Mouse (Mus musculus): ENCODE data around the gene Rhobtb3. TPM values are rescaled to one million over a fixed set of nuclear protein-coding genes. Genes with fewer than 3 reads are reported as not detected.

Gene Rhobtb3
- polyA plus RNA-seq, 1 experiment from 2014 or later, result 52.4 TPM

GRCm38 (mm10) chr13:75839719-75840481 is 103.8 kb downstream of the Rhobtb3 start, which contains the start of gene Glrx:
Gene Glrx (plus strand): TSS chr13:75839868.
- Histone ChIP-seq H3K4me3 (ENCODE audit: low read depth, low read length) (peak within 1 kb of the TSS; percentile 50), H3K9me3 (ENCODE audit: low read depth, low read length) (no peaks in the 10 kb centered on the region), H3K36me3 (ENCODE audit: insufficient read depth) (no peaks in the 10 kb centered on the region), H3K4me2 (peak within 1 kb of the TSS; percentile 66), H3K9ac (peak within 1 kb of the TSS; percentile 58), H3K27me3 (ENCODE audit: insufficient read depth, low read length) (no peaks in the 10 kb centered on the region), H3K27ac (ENCODE audit: low read depth) (peak within 1 kb of the TSS; percentile 39), H3K4me1 (ENCODE audit: insufficient read depth) (peaks cover 10% of the 10 kb centered on the region)
- TF ChIP-seq CTCF (IDR thresholded peaks at IDR 0.05; ENCODE audit: low read depth), result no peak
- DNase-seq (peak; percentile 88), ATAC-seq (ENCODE audit: insufficient read depth) (peak; percentile 94)
- WGBS, result under 1% methylated on average over 12 of the region's 12 CpGs

- H3K9me3 ChIP-seq (ENCODE audit: low read depth, low read length), result no peaks in the 10 kb centered on the region
- no peak overlapping the region for H3K27ac ChIP-seq (ENCODE audit: low read depth)
- no peak overlapping the region for H3K4me2 ChIP-seq
- no peak for DNase-seq
- ATAC-seq (ENCODE audit: insufficient read depth), result no peak
- no peaks in the 10 kb centered on the region for H3K36me3 ChIP-seq (ENCODE audit: insufficient read depth)
- no peak overlapping the region for H3K9ac ChIP-seq
- WGBS, result 77% methylated on average over 4 of the region's 4 CpGs
- H3K4me3 ChIP-seq (ENCODE audit: low read depth, low read length), result no peak overlapping the region
- no peak for TF ChIP-seq CTCF (IDR thresholded peaks at IDR 0.05; ENCODE audit: low read depth)
- H3K27me3 ChIP-seq (ENCODE audit: insufficient read depth, low read length), result no peaks in the 10 kb centered on the region
- peaks cover 10% of the 10 kb centered on the region for H3K4me1 ChIP-seq (ENCODE audit: insufficient read depth)
Observed at GRCm38 (mm10) chr13:75838506-75838905, 105.2 kb downstream of the Rhobtb3 start.

DNA sequence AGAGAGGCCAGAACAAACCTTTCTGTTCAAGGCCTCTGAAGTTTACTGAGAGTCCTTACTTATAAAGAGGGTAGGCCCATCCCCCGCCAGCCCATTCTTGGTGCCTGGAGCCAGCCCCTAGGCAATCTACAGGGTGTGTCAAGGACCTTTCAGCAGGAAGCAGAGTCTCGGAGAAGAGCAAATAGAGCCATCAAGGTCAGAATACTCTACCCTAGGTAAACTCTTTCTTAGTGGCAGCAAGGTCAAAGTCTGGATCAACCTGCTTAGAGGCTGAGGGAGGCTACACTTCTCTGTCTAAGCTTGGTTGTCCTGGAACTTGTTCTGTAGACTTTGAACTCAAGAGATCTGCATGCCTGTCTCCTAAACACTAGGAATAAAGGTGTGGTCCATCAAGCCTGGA is 108.3 kb downstream of the Rhobtb3 start:
- Histone ChIP-seq H3K27ac (ENCODE audit: low read depth) (no peak overlapping the region), H3K36me3 (ENCODE audit: insufficient read depth) (no peaks in the 10 kb centered on the region), H3K4me3 (ENCODE audit: low read depth, low read length) (no peak overlapping the region), H3K27me3 (ENCODE audit: insufficient read depth, low read length) (no peaks in the 10 kb centered on the region), H3K4me2 (no peak overlapping the region), H3K9ac (no peak overlapping the region), H3K4me1 (ENCODE audit: insufficient read depth) (peaks cover 4% of the 10 kb centered on the region; the same call in 1 of the 2 replicates), H3K9me3 (ENCODE audit: low read depth, low read length) (no peaks in the 10 kb centered on the region)
- no peak for TF ChIP-seq CTCF (IDR thresholded peaks at IDR 0.05; ENCODE audit: low read depth)
- ATAC-seq (ENCODE audit: insufficient read depth) (no peak), DNase-seq (no peak)
- WGBS, result 67% methylated on average over 2 of the region's 2 CpGs

- no peaks in the 10 kb centered on the region for H3K9me3 ChIP-seq (ENCODE audit: low read depth, low read length)
- no peak overlapping the region for H3K9ac ChIP-seq
- no peaks in the 10 kb centered on the region for H3K27me3 ChIP-seq (ENCODE audit: insufficient read depth, low read length)
- H3K36me3 ChIP-seq (ENCODE audit: insufficient read depth), result no peaks in the 10 kb centered on the region
- ATAC-seq (ENCODE audit: insufficient read depth), result peak; percentile 61
- no peaks in the 10 kb centered on the region for H3K4me1 ChIP-seq (ENCODE audit: insufficient read depth)
- no peak for TF ChIP-seq CTCF (IDR thresholded peaks at IDR 0.05; ENCODE audit: low read depth)
- H3K4me3 ChIP-seq (ENCODE audit: low read depth, low read length), result no peak overlapping the region
- H3K4me2 ChIP-seq, result no peak overlapping the region
- DNase-seq, result peak; percentile 91
- H3K27ac ChIP-seq (ENCODE audit: low read depth), result no peak overlapping the region
Observed at GRCm38 (mm10) chr13:75833499-75833898, 110.2 kb downstream of the Rhobtb3 start.

DNA sequence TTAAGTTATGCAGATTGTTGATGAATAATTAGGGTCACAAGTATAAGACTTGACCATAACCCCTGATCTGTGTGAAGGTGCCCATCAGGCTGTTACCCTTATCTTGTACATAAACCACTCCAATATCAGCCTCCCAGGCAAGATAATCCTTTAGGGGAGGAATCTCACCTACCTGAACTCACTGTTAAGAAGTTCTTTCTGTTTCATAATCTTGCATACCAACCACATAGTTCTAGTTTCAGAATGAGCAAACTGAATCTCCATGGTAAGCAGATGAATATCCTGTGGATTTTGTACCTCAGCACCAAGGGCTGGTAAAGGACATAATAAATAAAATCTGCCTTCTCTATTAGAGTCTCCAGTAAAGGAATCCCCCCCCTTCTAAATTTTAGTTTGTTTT is 111.0 kb downstream of the Rhobtb3 start:
- Histone ChIP-seq H3K27me3 (ENCODE audit: insufficient read depth, low read length) (no peaks in the 10 kb centered on the region), H3K27ac (ENCODE audit: low read depth) (no peak overlapping the region), H3K9me3 (ENCODE audit: low read depth, low read length) (no peaks in the 10 kb centered on the region), H3K9ac (no peak overlapping the region), H3K4me1 (ENCODE audit: insufficient read depth) (no peaks in the 10 kb centered on the region), H3K36me3 (ENCODE audit: insufficient read depth) (no peaks in the 10 kb centered on the region), H3K4me3 (ENCODE audit: low read depth, low read length) (no peak overlapping the region), H3K4me2 (no peak overlapping the region)
- no peak for DNase-seq
- no peak for TF ChIP-seq CTCF (IDR thresholded peaks at IDR 0.05; ENCODE audit: low read depth)
- ATAC-seq (ENCODE audit: insufficient read depth), result no peak

DNA sequence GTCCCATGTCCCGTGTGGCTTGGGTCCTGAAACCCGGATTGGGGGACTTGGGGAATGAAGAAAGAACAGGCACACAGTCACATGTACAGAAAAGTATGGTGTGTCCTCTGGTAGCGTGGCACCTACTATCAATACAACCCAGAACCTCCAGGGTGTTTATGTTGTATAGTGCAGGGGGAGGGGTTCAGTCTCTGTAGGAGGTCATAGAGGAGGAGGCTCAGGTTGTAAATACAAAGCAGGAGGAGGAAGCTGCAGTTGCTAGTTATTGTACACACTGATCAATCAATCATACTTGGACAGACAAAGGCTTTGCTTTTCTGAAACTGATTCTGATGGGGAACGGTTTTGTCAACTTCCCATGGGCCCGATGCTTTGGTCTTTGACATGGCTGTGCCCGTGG is 112.0 kb downstream of the Rhobtb3 start:
- Histone ChIP-seq H3K9ac (no peak overlapping the region), H3K9me3 (ENCODE audit: low read depth, low read length) (no peaks in the 10 kb centered on the region), H3K4me1 (ENCODE audit: insufficient read depth) (no peaks in the 10 kb centered on the region), H3K36me3 (ENCODE audit: insufficient read depth) (no peaks in the 10 kb centered on the region), H3K4me3 (ENCODE audit: low read depth, low read length) (no peak overlapping the region), H3K27ac (ENCODE audit: low read depth) (no peak overlapping the region), H3K4me2 (no peak overlapping the region), H3K27me3 (ENCODE audit: insufficient read depth, low read length) (no peaks in the 10 kb centered on the region)
- WGBS, result 79% methylated on average over 6 of the region's 6 CpGs
- no peak for TF ChIP-seq CTCF (IDR thresholded peaks at IDR 0.05; ENCODE audit: low read depth)
- no peak for ATAC-seq (ENCODE audit: insufficient read depth)
- DNase-seq, result no peak

DNA sequence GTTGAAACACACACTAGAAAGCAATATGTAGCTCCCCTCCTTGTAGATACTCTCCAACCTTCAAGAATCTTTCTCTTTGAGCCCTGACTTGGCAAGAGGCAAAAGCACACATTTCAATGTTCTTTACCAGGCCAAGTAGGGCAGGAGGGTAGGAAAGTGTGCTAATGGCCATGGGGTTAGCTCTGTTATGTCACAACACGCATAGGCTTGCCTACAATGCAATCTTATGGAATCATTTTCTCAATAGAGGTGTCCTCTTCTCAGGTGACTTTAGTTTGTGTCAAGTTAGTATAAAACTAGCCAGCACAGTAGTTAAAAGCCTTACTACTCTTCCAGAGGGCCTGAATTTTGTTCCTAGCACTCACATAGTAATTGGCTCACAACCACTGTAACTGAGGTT is 113.0 kb downstream of the Rhobtb3 start:
- no peak overlapping the region for H3K27ac ChIP-seq (ENCODE audit: low read depth)
- H3K36me3 ChIP-seq (ENCODE audit: insufficient read depth), result no peaks in the 10 kb centered on the region
- no peak for ATAC-seq (ENCODE audit: insufficient read depth)
- WGBS, result 87% methylated on average over 1 of the region's 1 CpGs
- no peak for DNase-seq
- H3K9me3 ChIP-seq (ENCODE audit: low read depth, low read length), result no peaks in the 10 kb centered on the region
- H3K4me3 ChIP-seq (ENCODE audit: low read depth, low read length), result no peak overlapping the region
- TF ChIP-seq CTCF (IDR thresholded peaks at IDR 0.05; ENCODE audit: low read depth), result no peak
- H3K27me3 ChIP-seq (ENCODE audit: insufficient read depth, low read length), result no peaks in the 10 kb centered on the region
- H3K4me1 ChIP-seq (ENCODE audit: insufficient read depth), result no peaks in the 10 kb centered on the region
- H3K9ac ChIP-seq, result no peak overlapping the region
- no peak overlapping the region for H3K4me2 ChIP-seq
